Mouse (Mus musculus) CH12.LX (cell line): ENCODE measurements at regions not wholly inside any gene's neighbourhood (a gene's known extent, or its start where the extent isn't known, plus 50 kb on each side); places are given as distances from the start of the nearest gene placed in this dataset.

Source experiments
- DNase-seq: peaks from one replicate; pipeline ENCODE4 v3.0.0-alpha.2; 2013; ENCODE audit errors: extremely low read depth
- H3K27ac ChIP-seq: 2 replicates; pipeline ENCODE4 v1.5.1; 2012; ENCODE audit warnings: low read depth, mild to moderate bottlenecking, control low read depth, moderate library complexity; ENCODE audit not compliant: insufficient read depth
- H3K27me3 ChIP-seq: replicated peaks from 2 replicates; pipeline ENCODE3; 2012; ENCODE audit warnings: inconsistent platforms
- H3K36me3 ChIP-seq, 2 experiments: replicated peaks in 1 of 2; 2 replicates each; pipeline versions ENCODE3 to v1.6.1; 2012; ENCODE audit warnings: inconsistent platforms in 1 of 2, low read length in 1 of 2, mild to moderate bottlenecking in 1 of 2, mixed read lengths in 1 of 2, moderate library complexity in 1 of 2; ENCODE audit not compliant: control insufficient read depth in 1 of 2, insufficient read depth in 1 of 2
- H3K4me1 ChIP-seq, 2 experiments: 2 replicates each; pipeline ENCODE4 v1.6.1; 2012; ENCODE audit warnings: inconsistent platforms in 1 of 2, moderate library complexity in 1 of 2; ENCODE audit not compliant: insufficient read depth in 2 of 2, control insufficient read depth in 1 of 2
- H3K4me2 ChIP-seq: 2 replicates; pipeline ENCODE4 v1.6.1; 2012; ENCODE audit warnings: low read depth, mild to moderate bottlenecking, control low read depth; ENCODE audit not compliant: poor library complexity, insufficient read depth, severe bottlenecking
- H3K4me3 ChIP-seq, 3 experiments: fragments of 150-350 bp in 1 of 3; sonication (generic) in 1 of 3; replicated peaks in 1 of 3; 2 replicates each; pipeline versions ENCODE3 to v1.5.1; 2011 to 2012; ENCODE audit warnings: low read depth in 2 of 3, low read length in 2 of 3, mild to moderate bottlenecking in 2 of 3, moderate library complexity in 2 of 3, control low read depth in 1 of 3, improper control_type of control experiment in 1 of 3, inconsistent platforms in 1 of 3, mixed read lengths in 1 of 3; ENCODE audit not compliant: poor library complexity in 1 of 3
- H3K79me2 ChIP-seq: replicated peaks from 2 replicates; pipeline ENCODE4 v1.6.1; 2012; ENCODE audit warnings: mild to moderate bottlenecking, moderate library complexity; ENCODE audit not compliant: control insufficient read depth, poor library complexity, insufficient read depth, severe bottlenecking; ENCODE audit errors: extremely low read depth
- H3K9ac ChIP-seq: 2 replicates; pipeline ENCODE4 v1.6.1; 2012; ENCODE audit warnings: low read depth, mild to moderate bottlenecking, control low read depth, moderate library complexity; ENCODE audit not compliant: insufficient read depth
- H3K9me3 ChIP-seq: replicated peaks from 2 replicates; pipeline ENCODE3; 2012; ENCODE audit warnings: low read length, inconsistent platforms, mixed read lengths
- BHLHE40 ChIP-seq: IDR thresholded peaks from 2 replicates; pipeline ENCODE4 v1.6.1; 2011; ENCODE audit warnings: mild to moderate bottlenecking, low read depth, low read length, improper control_type of control experiment
- CHD2 ChIP-seq: IDR thresholded peaks from 2 replicates; pipeline ENCODE4 v1.6.1; 2011; ENCODE audit warnings: low read length, improper control_type of control experiment
- CTCF ChIP-seq, 2 experiments: IDR thresholded peaks in 1 of 2; conservative IDR thresholded peaks in 1 of 2; 2 replicates each; pipeline ENCODE4 v1.5.1; 2011 to 2012; ENCODE audit warnings: low read depth in 2 of 2, low read length in 2 of 2, improper control_type of control experiment in 1 of 2, inconsistent platforms in 1 of 2, mild to moderate bottlenecking in 1 of 2, moderate library complexity in 1 of 2
- EP300 ChIP-seq: IDR thresholded peaks from 2 replicates; pipeline ENCODE4 v1.6.1; 2011; ENCODE audit warnings: low read length, improper control_type of control experiment
- ETS1 ChIP-seq: conservative IDR thresholded peaks from 2 replicates; pipeline ENCODE4 v1.6.1; 2012; ENCODE audit warnings: low read depth, mild to moderate bottlenecking, inconsistent platforms, low read length, improper control_type of control experiment, moderate library complexity
- JUN ChIP-seq: IDR thresholded peaks from 2 replicates; pipeline ENCODE4 v1.6.1; 2011; ENCODE audit warnings: low read depth, mild to moderate bottlenecking, low read length, improper control_type of control experiment, moderate library complexity; ENCODE audit not compliant: insufficient read depth
- MAFK ChIP-seq: IDR thresholded peaks from 2 replicates; pipeline ENCODE4 v1.6.1; 2011; ENCODE audit warnings: low read length, improper control_type of control experiment; ENCODE audit not compliant: insufficient replicate concordance
- MEF2A ChIP-seq: IDR thresholded peaks from 2 replicates; pipeline ENCODE4 v1.6.1; 2014; ENCODE audit warnings: low read depth, mild to moderate bottlenecking, inconsistent platforms, low read length, improper control_type of control experiment, borderline replicate concordance
- MYC ChIP-seq: IDR thresholded peaks from 2 replicates; pipeline ENCODE4 v1.6.1; 2011; ENCODE audit warnings: low read depth, mild to moderate bottlenecking, improper control_type of control experiment, low read length
- NRF1 ChIP-seq: IDR thresholded peaks from 2 replicates; pipeline ENCODE4 v1.6.1; 2014; ENCODE audit warnings: low read depth, mild to moderate bottlenecking, inconsistent platforms, low read length, improper control_type of control experiment, moderate library complexity
- POLR2A ChIP-seq: IDR thresholded peaks from 2 replicates; pipeline ENCODE4 v1.6.1; 2011; ENCODE audit warnings: low read depth, mild to moderate bottlenecking, improper control_type of control experiment, low read length
- RCOR1 ChIP-seq: conservative IDR thresholded peaks from 2 replicates; pipeline ENCODE4 v1.6.1; 2012; ENCODE audit warnings: low read depth, mild to moderate bottlenecking, inconsistent platforms, low read length, improper control_type of control experiment
- SMC3 ChIP-seq: IDR thresholded peaks from 2 replicates; pipeline ENCODE4 v1.6.1; 2011; ENCODE audit warnings: low read depth, low read length, improper control_type of control experiment
- TBP ChIP-seq: conservative IDR thresholded peaks from 2 replicates; pipeline ENCODE4 v1.6.1; 2011; ENCODE audit warnings: low read depth, low read length, improper control_type of control experiment
- TCF12 ChIP-seq: IDR thresholded peaks from 2 replicates; pipeline ENCODE4 v1.6.1; 2014; ENCODE audit warnings: low read depth, mild to moderate bottlenecking, inconsistent platforms, low read length, improper control_type of control experiment
- USF1 ChIP-seq: IDR thresholded peaks from 2 replicates; pipeline ENCODE4 v1.6.1; 2014; ENCODE audit warnings: low read depth, mild to moderate bottlenecking, inconsistent platforms, low read length, improper control_type of control experiment
- ZC3H11A ChIP-seq: IDR thresholded peaks from 2 replicates; pipeline ENCODE4 v1.6.1; 2012; ENCODE audit warnings: low read depth, mild to moderate bottlenecking, inconsistent platforms, low read length, improper control_type of control experiment
- ZNF384 ChIP-seq: IDR thresholded peaks from 2 replicates; pipeline ENCODE4 v1.6.1; 2012; ENCODE audit warnings: low read depth, low read length, improper control_type of control experiment, inconsistent platforms
- dilution Hi-C: fragments of 300-500 bp; cut with MboI; formaldehyde crosslinking; loops from 2 replicates; pipeline ENCODE4 v1.14.3; 2020; ENCODE audit warnings: low sequenced_read_pairs; ENCODE audit not compliant: extremely low pct_unique_long_range_greater_than_20kb, extremely low pct_ligation_motif_present
- in situ Hi-C: fragments of 300-500 bp; cut with MboI; formaldehyde crosslinking; loops from 3 replicates; pipeline ENCODE4 v1.14.3; 2019; ENCODE audit warnings: low sequenced_read_pairs, low pct_ligation_motif_present, low pct_unique_long_range_greater_than_20kb, mixed read lengths

GRCm38 (mm10) chr4:105307356-105307755 lies 150.2 kb downstream of the Plpp3 start:
- TF ChIP-seq POLR2A, result no peak
- TF ChIP-seq MYC, result no peak
- no peak for TF ChIP-seq TCF12
- no peak for TF ChIP-seq USF1
- no peak for TF ChIP-seq JUN
- TF ChIP-seq CTCF (conservative IDR thresholded peaks at IDR 0.05 in 1 of 2, IDR thresholded peaks at IDR 0.05 in 1 of 2; ENCODE audit: low read depth in 2 of 2, low read length in 2 of 2), result no peak
- TF ChIP-seq TBP, result no peak
- no peak for TF ChIP-seq NRF1
- no peak for TF ChIP-seq EP300
- Histone ChIP-seq H3K9me3 (no peaks in the 10 kb centered on the region), H3K27ac (no peak overlapping the region), H3K4me2 (no peak overlapping the region), H3K4me1 (peaks cover 0 to 16% of the 10 kb centered on the region in 2 experiments; a peak in 2 of 4 replicates), H3K79me2 (no peaks in the 10 kb centered on the region), H3K36me3 (no peaks in the 10 kb centered on the region), H3K27me3 (no peaks in the 10 kb centered on the region), H3K4me3 (no peak overlapping the region), H3K9ac (no peak overlapping the region)
- dilution Hi-C loops, result no loop called here
- in situ Hi-C loops, result no loop called here
- no peak for DNase-seq

DNA sequence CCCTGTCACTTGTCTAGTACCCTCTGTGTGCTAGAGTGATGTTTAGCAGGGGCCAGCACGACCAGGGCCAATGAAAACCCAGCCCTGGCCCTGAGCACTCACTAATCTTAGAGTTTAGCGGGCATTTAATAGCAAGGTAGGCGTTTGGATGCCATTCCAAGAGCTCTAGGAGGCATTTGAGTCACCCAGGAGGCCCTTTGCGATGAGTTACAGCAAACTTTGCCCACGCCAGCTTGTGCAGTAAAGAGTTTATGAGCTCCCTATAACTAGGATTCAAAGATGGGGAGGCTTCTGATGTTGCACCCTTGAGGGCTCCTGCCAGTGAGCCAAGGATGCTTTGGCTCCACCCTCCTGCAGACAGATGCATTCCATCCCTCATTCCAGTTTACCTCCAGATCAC lies 150.8 kb downstream of the Plpp3 start:
- Histone ChIP-seq H3K9ac (no peak overlapping the region), H3K27ac (no peak overlapping the region), H3K27me3 (no peaks in the 10 kb centered on the region), H3K9me3 (no peaks in the 10 kb centered on the region), H3K4me2 (no peak overlapping the region), H3K79me2 (no peaks in the 10 kb centered on the region), H3K4me3 (no peak overlapping the region), H3K36me3 (no peaks in the 10 kb centered on the region), H3K4me1 (peaks cover 0 to 16% of the 10 kb centered on the region in 2 experiments; a peak in 2 of 4 replicates)
- TF ChIP-seq ZC3H11A, result no peak
- no peak for TF ChIP-seq MEF2A
- no peak for TF ChIP-seq MAFK
- no peak for TF ChIP-seq BHLHE40
- no peak for TF ChIP-seq CHD2
- TF ChIP-seq ZNF384, result no peak
- TF ChIP-seq SMC3, result no peak
- no peak for TF ChIP-seq CTCF (conservative IDR thresholded peaks at IDR 0.05 in 1 of 2, IDR thresholded peaks at IDR 0.05 in 1 of 2; ENCODE audit: low read depth in 2 of 2, low read length in 2 of 2)
- no peak for TF ChIP-seq NRF1
- no peak for TF ChIP-seq ETS1
- TF ChIP-seq USF1, result no peak
- no peak for TF ChIP-seq RCOR1
- no peak for TF ChIP-seq EP300
- DNase-seq, result no peak
- dilution Hi-C loops (no loop called here), in situ Hi-C loops (no loop called here)
